Mouse (Mus musculus) C2C12 (cell line): Measurements from ENCODE around the gene BC028528.

Experiments used
- CEBPB ChIP-seq: IDR thresholded peaks from one replicate; pipeline ENCODE4 v1.6.1; 2011; ENCODE audit warnings: low read depth, mild to moderate bottlenecking, control low read depth, moderate library complexity
- CTCF ChIP-seq: IDR thresholded peaks from one replicate; pipeline ENCODE4 v1.5.1; 2011; ENCODE audit not compliant: control insufficient read depth, insufficient read depth, insufficient read length
- MAX ChIP-seq: IDR thresholded peaks from one replicate; pipeline ENCODE4 v1.6.1; 2011; ENCODE audit warnings: mild to moderate bottlenecking, control low read depth
- MYOD1 ChIP-seq: IDR thresholded peaks from one replicate; pipeline ENCODE4 v1.6.1; 2011; ENCODE audit warnings: low read depth; ENCODE audit not compliant: control insufficient read depth, insufficient read length
- MYOG ChIP-seq: IDR thresholded peaks from one replicate; pipeline ENCODE4 v1.6.1; 2011; ENCODE audit not compliant: control insufficient read depth, insufficient read length; ENCODE audit errors: extremely low read depth
- USF1 ChIP-seq: IDR thresholded peaks from one replicate; pipeline ENCODE4 v1.6.1; 2011; ENCODE audit warnings: low read depth, mild to moderate bottlenecking, control low read depth, moderate library complexity

- TF ChIP-seq CTCF (no peak), MYOD1 (no peak), MAX (no peak), USF1 (no peak), MYOG (no peak), CEBPB (no peak)
These were observed 28.2 kb downstream of the BC028528 start for GRCm38 (mm10) chr3:95863578-95863977.
